Mouse (Mus musculus) cerebellum, adult 9-11 months (tissue): ENCODE measurements around the gene Neurl1a.
"Not testable (repeated sequence)": the region's sequence is repeated elsewhere in the genome, so short reads cannot be mapped to it uniquely, and the experiment has no call there.

Experiments
- DNase-seq: peaks from one replicate; pipeline ENCODE4 v3.0.0; 2022

Neurl1a gene

DNA sequence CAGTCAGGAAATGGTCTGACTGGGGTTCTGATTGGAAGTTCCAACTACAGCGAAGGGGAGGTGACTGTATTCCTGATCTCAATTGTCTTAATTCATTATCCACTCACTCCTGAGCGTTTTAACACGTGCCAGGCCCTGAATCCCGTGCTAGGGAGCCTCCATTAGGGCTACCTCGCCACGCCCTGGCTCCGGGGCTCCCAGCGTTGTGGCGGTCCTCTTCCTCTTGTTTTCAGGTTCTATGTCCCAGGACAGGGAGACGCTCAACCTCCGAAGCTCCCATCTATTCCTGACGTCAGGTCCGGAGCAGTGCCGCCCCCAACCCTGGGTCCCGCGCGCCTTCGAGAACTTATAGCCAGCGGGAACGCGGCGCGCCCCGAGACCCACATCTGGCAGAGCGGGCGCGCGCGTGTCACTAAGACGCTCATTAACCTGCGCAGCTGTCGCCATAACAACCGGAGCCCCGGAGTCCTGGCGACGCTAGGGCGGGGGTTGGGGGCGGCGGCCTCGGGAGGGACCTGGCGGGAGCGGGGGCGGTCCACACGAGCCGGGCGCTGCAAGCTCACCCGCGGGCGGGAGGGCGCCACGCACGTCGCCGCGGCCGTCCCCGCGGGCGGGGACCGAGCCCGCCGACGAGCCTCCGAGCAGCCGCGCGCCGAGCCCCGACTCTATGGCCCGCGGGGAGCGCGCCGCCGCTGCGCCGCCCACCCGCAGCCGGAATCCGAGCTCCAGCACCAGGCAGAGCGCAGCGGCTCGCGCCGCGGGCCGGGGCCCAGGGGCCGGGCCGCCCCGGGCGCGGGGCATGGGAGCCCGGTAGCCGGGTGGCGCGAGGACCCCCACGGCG, at the start of gene Neurl1a:
TSS of gene Neurl1a (plus strand) at position 390 of the 841 bp plus-strand sequence.
- DNase-seq: peak; percentile 83

DNA sequence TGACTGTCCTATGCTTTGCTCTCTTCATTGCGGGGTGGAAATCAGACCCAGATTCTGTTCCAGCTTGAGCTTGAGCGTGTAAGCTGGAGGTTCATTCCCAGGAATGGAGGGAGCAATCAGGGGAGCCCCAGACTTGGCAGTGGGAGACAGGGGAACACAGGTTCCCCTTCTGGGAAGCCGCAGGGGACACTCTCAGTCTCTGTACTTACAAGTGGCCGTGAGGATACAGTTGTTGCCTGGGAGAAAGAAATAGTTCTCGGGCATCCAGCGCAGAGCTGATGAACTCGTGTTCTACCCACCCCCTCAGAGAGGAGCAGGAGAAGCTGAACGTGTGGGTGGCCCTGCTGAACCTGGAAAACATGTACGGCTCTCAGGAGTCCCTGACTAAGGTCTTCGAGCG, 49.8 kb upstream of the Neurl1a start:
- no peak for DNase-seq

DNA sequence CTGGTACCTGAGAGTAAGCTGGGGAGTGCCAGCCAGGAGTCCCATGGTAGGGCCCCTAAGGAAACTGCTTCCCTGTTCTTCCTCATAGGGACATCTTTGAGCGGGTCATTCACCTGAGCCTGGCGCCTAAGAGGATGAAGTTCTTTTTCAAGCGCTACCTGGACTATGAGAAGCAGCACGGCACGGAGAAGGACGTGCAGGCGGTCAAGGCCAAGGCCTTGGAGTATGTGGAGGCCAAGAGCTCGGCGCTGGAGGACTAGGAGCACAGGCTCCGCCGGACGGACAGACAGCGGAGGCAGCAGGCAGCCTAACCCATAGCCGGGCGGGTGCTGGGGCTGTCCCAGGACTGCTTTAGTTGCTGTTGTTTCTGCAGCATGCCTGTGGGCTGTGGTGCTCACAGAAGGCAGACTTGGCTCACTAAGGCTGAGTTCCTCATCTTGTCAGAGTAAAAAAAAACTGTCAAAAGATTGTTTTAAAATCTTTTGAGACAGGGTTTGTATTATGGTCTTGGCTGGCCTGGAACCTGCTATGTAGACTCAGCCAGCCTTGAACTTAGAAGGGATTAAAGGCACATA, 48.0 kb upstream of the Neurl1a start:
- DNase-seq: no peak

DNA sequence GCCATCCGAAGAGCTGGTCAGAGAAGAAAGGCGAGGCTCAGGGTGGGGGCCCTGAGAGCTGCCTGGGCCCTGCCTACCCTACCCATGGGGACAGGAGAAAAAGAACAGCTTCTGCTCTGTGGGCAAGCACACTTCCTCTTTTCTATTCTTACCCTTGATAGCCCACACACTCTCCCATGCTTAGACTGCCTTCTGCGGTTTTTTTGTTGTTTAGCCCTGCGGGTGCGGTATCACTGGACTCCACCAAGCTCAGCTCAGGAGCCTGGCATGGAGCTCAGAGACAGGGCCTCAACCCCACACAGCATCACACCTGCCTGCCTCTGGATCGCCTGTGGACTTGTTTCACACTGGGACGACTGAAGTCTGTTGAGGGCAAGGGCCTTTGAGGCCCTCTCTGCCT, 45.5 kb upstream of the Neurl1a start:
- no peak for DNase-seq

DNA sequence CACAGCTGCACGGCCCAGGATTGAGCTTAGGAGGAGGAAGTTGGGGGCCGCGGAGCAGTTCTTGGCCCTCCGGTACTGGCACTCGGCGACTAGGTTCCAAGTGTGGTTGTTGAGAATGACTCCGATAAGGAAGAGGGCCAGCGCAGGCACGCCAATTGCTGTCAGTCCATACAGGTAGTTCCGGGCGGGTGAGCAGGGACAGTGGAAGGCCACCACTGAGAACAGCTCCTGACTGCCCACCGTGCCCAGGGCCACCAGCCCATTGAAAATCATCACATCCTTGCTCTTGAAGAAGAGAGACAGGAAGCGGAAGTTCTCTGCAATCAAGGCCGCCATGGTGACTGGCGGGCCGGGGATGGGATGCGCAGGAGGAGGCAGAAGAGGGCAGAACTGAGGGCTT, 43.1 kb upstream of the Neurl1a start:
- DNase-seq: no peak

DNA sequence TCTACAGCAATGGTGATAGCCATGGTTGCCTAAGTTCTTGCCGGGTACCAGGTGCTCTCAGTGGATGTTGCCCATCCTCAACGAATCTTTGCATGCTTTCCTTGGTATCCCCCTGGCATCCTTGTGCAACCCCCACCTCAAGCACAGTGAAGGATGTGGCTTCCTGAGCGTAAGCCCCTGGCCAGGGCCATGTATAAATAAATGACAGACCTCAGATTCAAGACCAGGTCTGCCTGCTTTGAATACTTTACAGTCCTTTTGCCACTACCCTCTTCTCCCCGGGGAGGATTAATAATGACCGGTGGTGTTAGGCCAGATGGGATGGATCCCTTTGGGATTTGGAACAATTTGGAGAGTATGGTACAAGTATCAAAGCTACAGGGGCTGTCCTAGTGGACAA, 42.5 kb upstream of the Neurl1a start:
- DNase-seq: no peak

DNA sequence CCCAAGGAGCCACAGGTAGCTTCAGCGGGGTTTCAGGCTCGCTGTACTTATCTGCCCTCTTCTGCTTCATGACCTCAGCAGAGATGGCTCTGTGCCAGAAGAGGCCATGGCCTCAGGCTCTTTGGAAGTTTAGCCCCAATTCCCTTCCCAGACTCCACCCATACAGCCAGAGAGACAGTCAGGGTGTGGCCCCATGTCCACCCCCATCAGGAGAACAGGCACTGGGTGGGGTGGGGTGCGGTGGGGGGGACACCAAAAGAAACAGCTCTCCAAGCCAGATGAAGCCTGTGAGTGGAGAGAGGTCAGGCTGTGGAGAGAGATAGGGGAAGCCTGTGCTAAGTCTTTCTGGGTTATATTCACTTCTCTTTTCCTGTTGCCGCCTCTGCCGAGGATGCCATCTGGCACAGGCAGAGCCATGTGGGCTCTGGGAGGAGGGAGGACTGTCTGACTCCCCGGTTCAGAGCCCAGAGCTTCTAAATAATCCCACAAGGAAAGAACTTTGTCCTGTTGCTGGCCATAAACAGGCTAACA, 41.5 kb upstream of the Neurl1a start:
- DNase-seq: peak; percentile 27

DNA sequence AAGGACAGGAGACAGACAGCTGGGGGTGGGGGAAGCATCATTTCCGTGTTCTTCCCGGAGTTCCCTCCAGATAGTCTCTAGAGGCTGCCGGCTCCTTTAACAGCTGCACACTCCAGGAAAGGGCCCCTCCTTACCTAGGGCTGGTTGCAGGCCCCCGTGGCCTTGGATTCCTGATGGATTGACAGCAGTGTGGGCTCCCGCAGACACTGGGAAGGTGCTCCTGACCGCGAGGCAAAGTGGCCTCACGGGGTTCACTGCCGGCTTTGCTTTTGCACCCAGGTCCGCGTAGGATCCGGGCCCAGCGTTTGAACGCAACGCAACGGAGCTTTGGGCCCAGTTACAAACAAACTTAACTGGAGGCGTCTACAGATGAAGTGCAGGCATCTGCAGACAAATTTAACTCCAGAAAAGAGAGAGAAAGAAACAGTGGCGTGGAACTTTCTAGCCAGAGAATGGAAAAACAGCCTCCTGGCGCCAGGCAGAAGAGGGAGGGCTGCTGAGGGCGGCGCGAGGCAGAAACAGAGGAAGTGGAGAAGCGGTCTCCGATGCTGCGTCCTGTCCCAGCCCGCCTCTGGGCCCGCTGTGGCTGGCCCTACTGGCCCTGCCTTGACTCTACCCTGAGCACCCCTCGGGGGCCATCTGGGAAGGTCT, 40.7 kb upstream of the Neurl1a start, which contains the start of gene Calhm2:
TSS of gene Calhm2 (minus strand) at position 524 of the 651 bp plus-strand sequence.
- no peak for DNase-seq

DNA sequence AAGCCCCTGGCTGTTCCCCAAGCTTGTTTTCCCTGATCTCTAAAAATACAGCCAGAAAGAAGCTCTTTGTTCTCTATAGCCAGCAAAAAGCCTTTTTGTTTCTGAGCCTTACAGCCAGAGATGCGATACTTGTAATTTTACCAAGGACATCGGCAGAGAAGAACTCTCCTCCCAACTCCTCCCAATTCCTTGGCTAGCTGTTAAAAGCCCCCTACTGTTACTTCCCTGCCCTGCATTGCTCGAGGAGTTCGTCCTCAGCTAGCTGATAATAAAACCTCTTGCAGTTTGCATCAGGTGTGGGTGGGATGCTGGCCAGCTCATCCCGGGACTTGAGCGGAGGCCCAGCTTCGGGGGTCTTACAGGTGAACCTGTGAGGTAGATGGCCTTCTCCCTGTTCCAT, 39.0 kb upstream of the Neurl1a start:
- not testable (repeated sequence) for DNase-seq

DNA sequence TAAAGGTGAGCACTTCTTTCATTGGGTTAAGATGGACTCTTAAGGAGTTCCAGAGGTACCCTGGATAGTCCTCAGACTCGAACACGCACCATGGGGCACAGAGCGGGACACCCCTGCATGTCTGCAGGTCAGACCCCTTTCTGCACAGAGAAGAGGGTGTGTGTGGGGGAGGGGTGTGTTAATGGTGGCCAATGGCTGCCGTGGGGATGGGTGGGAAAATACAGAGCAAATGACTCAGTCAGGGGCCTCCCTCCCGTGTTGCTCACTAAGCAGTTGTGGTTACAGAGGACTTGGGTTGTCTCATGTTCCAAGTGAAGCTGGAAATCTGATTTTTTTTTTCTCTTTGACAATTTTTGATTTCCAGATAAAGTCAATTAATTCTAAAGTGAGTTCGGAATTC, 36.2 kb upstream of the Neurl1a start:
- DNase-seq: no peak

DNA sequence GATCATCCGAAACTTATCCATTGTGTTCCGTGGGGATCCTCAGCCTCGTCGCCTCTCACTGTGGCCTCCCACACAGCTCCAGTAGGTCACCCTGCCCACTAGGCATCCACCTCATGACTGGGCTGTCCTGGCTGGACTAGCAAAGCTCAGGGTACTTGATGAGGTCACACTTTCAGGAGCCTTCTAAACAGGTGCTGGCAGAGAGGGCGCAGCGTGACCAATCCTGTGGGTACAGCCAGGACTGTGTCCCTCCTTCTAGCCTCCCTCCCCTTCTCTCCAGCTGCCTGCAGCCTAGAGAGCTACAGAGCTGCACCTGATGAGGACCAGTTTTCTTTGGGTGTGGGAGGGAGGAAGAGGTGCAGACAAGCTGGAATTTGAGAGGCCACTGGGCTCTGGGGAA, 34.5 kb upstream of the Neurl1a start, which contains the start of gene Calhm1:
TSS of gene Calhm1 (minus strand) at position 101 of the 400 bp plus-strand sequence.
- no peak for DNase-seq

DNA sequence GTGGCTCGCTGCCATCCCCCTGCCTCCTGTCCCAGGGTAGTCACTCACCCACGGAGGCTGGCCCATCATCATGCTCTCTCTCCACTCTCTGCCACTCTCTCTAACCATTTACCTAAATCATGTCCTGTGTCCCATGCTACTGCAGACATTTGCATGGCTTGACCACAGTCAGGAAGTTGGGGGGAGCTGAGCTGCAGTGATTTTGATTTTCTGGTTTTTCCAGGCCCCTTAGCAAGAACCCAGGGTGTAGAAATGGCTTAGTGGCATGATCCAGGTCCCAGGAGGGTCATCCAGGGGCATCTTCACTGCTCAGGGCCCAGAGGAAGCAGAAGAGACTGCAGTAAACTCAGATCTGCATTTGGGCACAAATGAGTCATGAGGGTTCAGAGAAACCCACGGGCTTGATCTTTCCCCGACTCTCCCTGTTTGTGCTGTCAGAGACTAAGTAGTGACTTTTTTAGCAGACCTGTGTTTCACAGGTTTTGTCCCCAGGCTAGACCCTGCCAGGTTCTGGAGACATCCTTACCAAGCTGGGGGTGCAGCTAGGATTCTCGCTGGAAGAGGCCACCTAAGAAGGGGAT, 30.3 kb upstream of the Neurl1a start:
- DNase-seq: no peak

DNA sequence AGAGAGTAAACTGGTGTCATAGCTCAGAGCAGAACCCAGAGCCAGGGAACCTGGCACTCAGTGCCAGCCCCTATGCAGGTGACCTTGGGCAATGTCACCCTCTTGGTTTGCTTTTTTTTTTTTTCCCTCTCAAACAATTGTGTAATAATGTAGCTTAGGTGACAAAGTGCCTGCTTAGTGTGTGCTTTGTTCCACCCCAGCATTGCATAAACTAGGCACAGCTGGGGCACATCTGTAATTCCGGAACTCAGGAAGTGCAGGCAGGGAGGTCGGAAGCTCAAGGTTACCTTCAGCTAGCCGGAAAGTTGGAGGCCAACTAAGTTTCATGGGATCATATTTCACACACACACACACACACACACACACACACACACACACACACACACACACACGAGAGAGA, 28.8 kb upstream of the Neurl1a start:
- DNase-seq: no peak

DNA sequence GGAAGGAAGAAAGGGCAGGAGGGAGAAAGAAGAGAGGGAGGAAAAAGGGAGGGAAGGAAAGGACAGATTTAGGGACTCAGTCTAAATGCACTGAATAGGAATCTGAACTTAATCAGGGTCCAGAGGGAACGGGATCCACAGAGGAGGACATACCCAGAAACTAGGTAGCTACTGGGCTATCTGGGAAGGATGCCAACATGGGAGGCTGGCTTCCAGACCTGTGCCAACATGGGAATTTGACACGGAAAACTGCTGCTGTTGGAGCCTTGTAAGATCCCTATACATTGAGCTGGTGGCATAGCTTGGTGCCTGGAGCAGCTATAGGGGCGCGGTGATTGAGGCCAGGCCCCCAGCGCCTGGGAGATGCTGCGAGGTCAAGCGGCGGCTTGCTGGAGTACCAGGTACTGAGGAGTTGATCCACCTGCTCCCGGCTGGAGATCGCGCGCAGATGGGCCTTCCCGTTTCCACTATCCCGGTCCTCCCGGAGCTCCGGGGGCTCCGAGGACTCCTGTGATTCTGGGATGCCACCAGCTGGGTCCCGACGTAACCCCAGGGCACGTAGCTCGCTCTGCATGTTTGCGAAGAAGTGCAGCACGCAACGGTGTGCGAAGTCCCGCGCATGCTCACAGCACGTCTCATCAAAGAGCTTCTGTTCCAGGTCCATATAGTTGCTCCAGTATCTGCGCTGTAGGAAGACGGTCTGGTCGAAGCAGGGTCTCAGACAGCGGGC, 27.1 kb upstream of the Neurl1a start:
- DNase-seq: peak; percentile 57

DNA sequence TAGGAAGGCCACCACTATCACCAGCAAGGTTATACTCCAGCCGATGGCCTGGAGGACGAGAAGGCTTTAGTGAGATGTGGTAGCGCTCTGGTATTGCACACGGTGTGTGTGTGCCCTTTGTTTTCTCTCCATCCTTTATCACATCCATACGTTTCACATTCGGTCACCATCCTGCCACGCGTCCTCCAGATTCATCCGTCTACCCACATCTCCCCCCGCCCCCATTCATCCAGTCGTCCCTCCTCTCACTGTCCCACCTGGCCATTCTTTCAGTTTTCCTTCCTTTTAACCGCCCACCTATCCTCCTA, 26.6 kb upstream of the Neurl1a start:
- DNase-seq: no peak

DNA sequence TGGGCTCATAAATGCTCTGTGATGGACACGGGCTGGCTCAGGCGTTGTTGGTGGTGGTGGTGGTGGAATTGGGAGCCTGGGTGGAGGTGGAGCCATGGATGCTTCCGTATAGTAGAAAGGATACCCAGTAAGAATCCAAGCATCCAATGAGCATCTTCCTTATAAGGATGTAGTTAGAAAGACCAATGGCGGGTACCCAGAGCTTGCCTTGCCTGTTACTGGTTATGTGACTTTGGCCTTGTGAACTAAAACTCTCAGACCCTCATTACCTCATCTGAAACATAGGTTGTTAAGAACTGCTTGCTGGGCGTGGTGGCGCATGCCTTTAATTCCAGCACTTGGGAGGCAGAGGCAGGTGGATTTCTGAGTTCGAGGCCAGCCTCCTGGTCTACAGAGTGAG, 24.9 kb upstream of the Neurl1a start:
- DNase-seq: no peak

DNA sequence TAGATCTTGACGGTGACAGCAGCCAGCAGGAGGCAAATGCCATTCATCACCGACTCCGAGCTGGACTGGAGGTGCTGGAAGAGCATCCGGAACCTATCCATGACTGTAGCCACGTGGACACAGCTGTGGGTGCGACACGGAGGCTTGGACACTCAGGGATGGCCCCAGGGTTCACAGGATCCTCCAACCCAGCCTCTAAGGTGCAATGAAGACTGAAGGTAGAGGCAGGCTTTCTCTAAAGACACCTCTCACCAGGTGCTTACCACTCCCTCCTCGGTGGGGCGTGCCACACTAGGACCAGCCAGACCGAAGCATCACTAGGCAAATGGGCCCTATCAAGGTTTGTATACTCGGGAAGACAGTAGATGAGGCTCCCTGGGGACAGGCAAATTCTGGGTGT, 21.0 kb upstream of the Neurl1a start, which contains the start of gene Calhm3:
TSS of gene Calhm3 (minus strand) at position 101 of the 400 bp plus-strand sequence.
- no peak for DNase-seq

DNA sequence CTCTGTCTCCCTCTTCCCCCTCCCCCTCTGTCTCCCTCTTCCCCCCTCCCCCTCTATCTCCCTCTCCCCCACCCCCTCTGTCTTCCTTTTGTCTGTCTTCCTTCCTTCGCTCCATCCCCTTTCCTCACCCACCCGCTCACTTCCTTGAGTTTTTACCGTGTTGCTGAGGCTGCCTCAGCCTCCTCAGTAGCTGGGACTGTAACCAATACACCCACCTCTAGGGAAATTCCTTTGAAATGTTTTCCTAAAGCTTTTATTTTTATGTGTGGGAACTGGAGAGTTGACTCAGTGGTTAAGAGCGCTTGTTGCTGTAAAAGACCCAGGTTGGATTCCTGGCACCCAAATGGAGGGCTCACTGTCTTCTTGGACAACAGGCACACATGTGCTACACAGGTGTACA, 17.0 kb upstream of the Neurl1a start:
- no peak for DNase-seq

DNA sequence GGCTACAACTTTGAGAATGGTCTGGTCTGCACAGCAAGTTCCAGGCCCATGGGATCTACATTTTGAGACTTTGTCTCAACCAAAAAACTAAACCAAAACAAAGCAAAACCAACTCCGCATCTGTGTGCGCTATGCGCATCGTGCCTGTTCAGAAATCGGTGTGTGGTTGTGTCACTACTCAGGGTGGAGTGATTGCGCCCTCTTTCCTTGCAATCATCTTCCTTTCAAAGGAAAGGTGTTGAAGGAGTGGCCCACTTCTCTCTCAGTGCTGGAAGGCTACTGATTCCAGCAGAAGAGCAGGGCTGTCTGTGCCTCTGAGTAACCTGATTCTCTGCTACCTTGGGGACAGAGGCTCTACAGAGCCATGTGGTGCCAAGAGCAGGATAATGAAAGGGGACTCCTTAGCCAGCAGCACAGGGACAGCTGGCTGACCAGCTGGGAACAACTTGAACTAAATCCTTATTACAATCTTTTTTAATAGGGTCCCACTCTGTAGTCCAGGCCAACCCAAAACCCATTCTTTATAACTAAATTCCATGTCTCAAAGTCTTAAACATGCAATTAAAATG, 15.4 kb upstream of the Neurl1a start:
- DNase-seq: no peak

DNA sequence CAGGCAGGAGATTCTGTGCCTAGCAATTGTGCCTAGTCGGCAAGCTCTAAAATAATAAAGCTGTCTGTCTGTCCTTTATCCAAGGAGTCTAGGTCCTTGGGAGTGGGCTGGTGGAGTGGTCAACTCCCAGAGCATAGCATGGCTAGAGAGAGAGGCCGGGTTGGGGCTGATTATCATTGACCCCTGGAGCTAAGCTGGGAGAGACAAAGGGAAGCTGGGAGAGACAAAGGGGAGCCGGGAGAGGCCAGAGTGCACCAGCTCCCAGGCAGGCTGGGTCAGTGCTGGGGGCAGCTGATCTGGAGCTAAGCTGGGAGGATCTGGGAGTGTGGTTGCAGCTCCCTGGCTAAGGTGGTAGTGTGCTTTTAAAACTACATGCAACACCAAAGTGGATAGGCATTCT, 11.9 kb upstream of the Neurl1a start:
- no peak for DNase-seq

DNA sequence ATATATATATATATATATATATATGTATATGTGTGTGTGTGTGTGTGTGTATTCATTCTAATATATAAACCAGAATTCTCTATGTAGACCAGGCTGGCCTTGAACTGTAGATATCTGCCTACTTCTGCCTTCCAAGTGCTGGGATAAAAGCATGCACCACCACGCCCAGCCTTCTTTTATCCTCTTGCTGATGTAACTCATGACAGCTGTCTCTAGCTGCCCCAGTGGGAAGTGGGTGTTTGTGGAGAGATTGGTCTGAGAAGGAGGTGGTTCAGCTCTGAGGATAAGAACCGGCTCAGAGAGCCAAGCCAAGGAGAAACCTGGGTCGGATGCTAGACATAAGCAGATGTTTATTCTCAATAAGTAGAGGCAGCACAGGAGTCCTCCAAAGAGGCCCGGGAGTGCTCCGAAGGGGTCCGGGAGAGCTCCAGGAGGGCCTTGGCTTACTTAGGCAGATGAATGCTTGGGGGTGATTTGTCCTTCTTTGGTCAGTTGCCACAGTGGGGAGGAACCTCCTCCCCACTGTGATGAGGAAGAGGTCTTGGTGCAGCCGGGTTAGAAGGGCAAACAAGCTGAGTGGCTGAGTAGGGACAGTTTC, 10.9 kb upstream of the Neurl1a start:
- DNase-seq: peak; percentile 20

DNA sequence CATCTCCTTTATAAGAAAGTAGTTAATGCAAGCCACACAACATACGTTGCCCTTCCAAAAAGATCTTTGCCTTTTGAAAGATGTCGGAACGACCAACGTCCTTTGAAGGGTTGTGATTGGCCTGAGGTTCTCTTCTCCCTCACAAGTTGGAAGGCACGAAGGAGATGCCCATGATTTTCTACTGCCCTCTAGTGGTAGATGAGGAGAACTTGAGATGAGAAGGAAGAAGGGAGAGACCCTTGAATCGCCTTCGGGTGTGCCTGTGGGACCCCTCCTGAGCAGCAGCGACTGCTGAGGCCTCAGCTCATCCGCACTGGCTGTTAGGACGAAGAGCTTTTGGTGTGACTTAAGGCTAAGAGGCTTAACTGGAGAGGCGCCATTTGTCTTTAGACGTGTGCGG, 10.4 kb upstream of the Neurl1a start:
- peak; percentile 43 for DNase-seq
